Comparison of ENCODE assay signal across 9 mouse cellular contexts in genomic region chr16:57506133-57506532, GRCm38 (mm10).
"Had no signal": no experiment of that assay in that cellular context is flagged by ENCODE, and none has a peak within 500 bp of the region (broad histone marks: within the 10 kb centered on the region; RNA-seq: fewer than 3 reads in every experiment).

No protein-coding gene starts in this region.

- H3K27me3 ChIP-seq: limb, embryonic 15.5 days; liver, embryonic 12.5 days; midbrain, embryonic 13.5 days; neural tube, embryonic 12.5 days had no signal

- H3K27ac ChIP-seq: limb, embryonic 15.5 days; liver, embryonic 12.5 days; midbrain, embryonic 13.5 days; neural tube, embryonic 12.5 days had no signal

- H3K36me3 ChIP-seq: limb, embryonic 15.5 days; liver, embryonic 12.5 days; midbrain, embryonic 13.5 days; neural tube, embryonic 12.5 days had no signal

- H3K4me2 ChIP-seq: limb, embryonic 15.5 days; liver, embryonic 12.5 days; midbrain, embryonic 13.5 days; neural tube, embryonic 12.5 days had no signal

- DNase-seq: kidney, adult 11 months; kidney, postnatal 14 days; thymus, adult 18-20 months; thymus, postnatal 14 days had no signal

- H3K4me3 ChIP-seq: limb, embryonic 15.5 days; liver, embryonic 12.5 days; midbrain, embryonic 13.5 days; myocyte; neural tube, embryonic 12.5 days had no signal

- H3K9me3 ChIP-seq: limb, embryonic 15.5 days; liver, embryonic 12.5 days; midbrain, embryonic 13.5 days; neural tube, embryonic 12.5 days had no signal

- H3K4me1 ChIP-seq: limb, embryonic 15.5 days; liver, embryonic 12.5 days; midbrain, embryonic 13.5 days; neural tube, embryonic 12.5 days had no signal

- H3K9ac ChIP-seq: limb, embryonic 15.5 days; liver, embryonic 12.5 days; midbrain, embryonic 13.5 days; neural tube, embryonic 12.5 days had no signal

- ATAC-seq: liver, embryonic 12.5 days; midbrain, embryonic 13.5 days had no signal
